Mouse (Mus musculus) lung, embryonic 14.5 days (tissue): ENCODE measurements around the gene Serpina1e. TPM values are rescaled to one million over a fixed set of nuclear protein-coding genes. Genes with fewer than 3 reads are reported as not detected.

Experiments
- polyA plus RNA-seq: library from polyadenylated mRNA; unstranded; fragments of >200 nt; fragmentation: Nextera tagmentation; extraction: Ambion mirVana; gene quantifications from 2 replicates; pipeline ENCODE4 v1.2.1, GENCODE M21; 2014

Serpina1e gene
- polyA plus RNA-seq, 1 experiment from 2014 or later, result 0.16 TPM

Other genes starting within 250 kb of the Serpina1e start
- gene Serpina1d, start 185.4 kb downstream of the Serpina1e start, polyA plus RNA-seq, result not detected in 2 replicates
- 0.39 TPM in 1 of 2 replicates, not detected in the other for gene Serpina1b, start 128.6 kb downstream of the Serpina1e start, polyA plus RNA-seq
- 0.24 TPM in 1 of 2 replicates, not detected in the other for gene Serpina1a, start 95.4 kb downstream of the Serpina1e start, polyA plus RNA-seq
- gene Serpina1c, start 54.1 kb downstream of the Serpina1e start, polyA plus RNA-seq, result not detected in 2 replicates
- gene Serpina11, start 31.0 kb upstream of the Serpina1e start, polyA plus RNA-seq, result not detected in 2 replicates
- gene Serpina9, start 54.8 kb upstream of the Serpina1e start, polyA plus RNA-seq, result not detected in 2 replicates
- not detected in 2 replicates for gene Serpina12, start 85.5 kb upstream of the Serpina1e start, polyA plus RNA-seq
- not detected in 2 replicates for gene Serpina5, start 142.1 kb upstream of the Serpina1e start, polyA plus RNA-seq
- gene Serpina3a, start 153.7 kb upstream of the Serpina1e start, polyA plus RNA-seq, result not detected in 2 replicates
- gene Serpina3b, start 169.0 kb upstream of the Serpina1e start, polyA plus RNA-seq, result not detected in 2 replicates
- gene Serpina3c, start 194.9 kb upstream of the Serpina1e start, polyA plus RNA-seq, result not detected in 2 replicates